Mouse (Mus musculus) small intestine, adult 2 months (tissue): ENCODE data around the gene Cd200. TPM values are rescaled to one million over a fixed set of nuclear protein-coding genes. Genes with fewer than 3 reads are reported as not detected.
A peak's percentile ranks its signal among the peaks of the same experiment; 100 is the strongest.
"Not testable (repeated sequence)": the region's sequence is repeated elsewhere in the genome, so short reads cannot be mapped to it uniquely, and the experiment has no call there.

Source experiments
- H3K27ac ChIP-seq: fragments of 200-500 bp; 2 replicates; pipeline ENCODE4 v1.5.1; 2012; ENCODE audit warnings: low read depth, low read length, control low read depth, inconsistent platforms; ENCODE audit not compliant: insufficient read depth
- H3K27me3 ChIP-seq: fragments of 200-500 bp; 2 replicates; pipeline ENCODE4 v1.6.1; 2012; ENCODE audit warnings: mild to moderate bottlenecking, moderate library complexity, low read length, inconsistent platforms; ENCODE audit not compliant: control insufficient read depth, insufficient read depth
- H3K36me3 ChIP-seq: fragments of 200-500 bp; 2 replicates; pipeline ENCODE4 v1.6.1; 2012; ENCODE audit warnings: mild to moderate bottlenecking, low read length, control low read depth, inconsistent platforms; ENCODE audit not compliant: control insufficient read depth, insufficient read depth
- H3K4me1 ChIP-seq: fragments of 200-500 bp; 2 replicates; pipeline ENCODE4 v1.6.1; 2012; ENCODE audit warnings: low read length, inconsistent platforms, mixed read lengths; ENCODE audit not compliant: control insufficient read depth, insufficient read depth, insufficient read length
- H3K4me3 ChIP-seq: fragments of 200-500 bp; 2 replicates; pipeline ENCODE4 v1.5.1; 2012; ENCODE audit warnings: low read depth, mild to moderate bottlenecking, control low read depth, inconsistent platforms, low read length, moderate library complexity
- CTCF ChIP-seq: fragments of 200-500 bp; IDR thresholded peaks from 2 replicates; pipeline ENCODE4 v1.5.1; 2012; ENCODE audit warnings: low read depth, mild to moderate bottlenecking, control low read depth, inconsistent platforms, low read length, moderate library complexity, mixed read lengths; ENCODE audit not compliant: insufficient replicate concordance, insufficient read length; ENCODE audit errors: extremely low read depth
- POLR2A ChIP-seq: fragments of 200-500 bp; IDR thresholded peaks from 2 replicates; pipeline ENCODE4 v1.6.1; 2012; ENCODE audit warnings: low read depth, mild to moderate bottlenecking, control low read depth, inconsistent platforms, low read length, moderate library complexity
- WGBS: fragments of 180-500 bp; shearing (Covaris S2); methylation state at CpG from one replicate; pipeline ENCODE4 v1.1.7; 2018; 5-methylcytosine and 5-hydroxymethylcytosine counted together
- polyA plus RNA-seq: library from polyadenylated mRNA; depleted of rRNA; stranded (reverse); fragments of >200 nt; gene quantifications from 2 replicates; pipeline ENCODE4 v1.2.3, GENCODE M21; 2012; rRNA removed

The Cd200 gene
- polyA plus RNA-seq: 12.0 and 29.2 TPM in 2 replicates

DNA sequence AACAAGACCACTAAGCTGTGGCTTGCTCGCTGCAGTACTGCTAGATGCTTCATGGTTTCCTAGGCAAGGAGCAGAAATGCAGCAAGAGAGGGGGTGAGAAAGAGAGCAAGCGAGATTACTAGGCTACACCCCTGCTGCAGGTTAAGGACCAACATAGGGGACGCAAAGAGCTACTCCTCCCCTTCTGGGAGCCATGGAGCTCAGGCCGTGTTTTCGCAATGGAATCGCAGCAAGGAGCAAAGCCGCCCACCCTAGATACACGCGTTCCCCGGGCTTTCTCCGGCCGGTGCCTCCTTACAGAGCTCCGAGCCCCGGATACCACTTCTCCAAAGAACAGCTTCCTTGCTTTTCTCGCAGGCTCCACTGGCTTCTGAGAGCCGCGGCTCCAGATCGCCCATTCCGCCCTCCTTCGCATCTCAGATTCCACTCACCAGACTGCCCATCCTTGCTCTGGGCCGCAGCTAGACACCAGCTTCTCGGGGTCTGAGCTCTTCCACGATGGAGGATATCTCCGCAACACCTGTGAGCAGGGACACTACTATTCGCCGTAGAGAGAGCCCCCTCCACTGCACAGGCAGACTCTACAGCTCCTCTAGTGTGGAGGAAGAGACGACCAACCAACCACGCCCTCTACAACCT lies at the start of gene Cd200:
Cd200 (minus strand) TSS at position 629 of the 639 bp plus-strand sequence.
- TF ChIP-seq CTCF (0 out of 2 replicates have a peak, but pooled peaks have one; percentile 9), POLR2A (peak; percentile 40; the same call in 1 of the 2 replicates)
- peak within 1 kb of the TSS; percentile 72 for H3K27ac ChIP-seq
- WGBS: 55% methylated on average over 28 of the region's 28 CpGs
- no peaks in the 10 kb centered on the region for H3K27me3 ChIP-seq
- H3K36me3 ChIP-seq: peaks cover 1% of the 10 kb centered on the region; the same call in 1 of the 2 replicates
- H3K4me3 ChIP-seq: peak within 1 kb of the TSS; percentile 76
- H3K4me1 ChIP-seq: no peaks in the 10 kb centered on the region

DNA sequence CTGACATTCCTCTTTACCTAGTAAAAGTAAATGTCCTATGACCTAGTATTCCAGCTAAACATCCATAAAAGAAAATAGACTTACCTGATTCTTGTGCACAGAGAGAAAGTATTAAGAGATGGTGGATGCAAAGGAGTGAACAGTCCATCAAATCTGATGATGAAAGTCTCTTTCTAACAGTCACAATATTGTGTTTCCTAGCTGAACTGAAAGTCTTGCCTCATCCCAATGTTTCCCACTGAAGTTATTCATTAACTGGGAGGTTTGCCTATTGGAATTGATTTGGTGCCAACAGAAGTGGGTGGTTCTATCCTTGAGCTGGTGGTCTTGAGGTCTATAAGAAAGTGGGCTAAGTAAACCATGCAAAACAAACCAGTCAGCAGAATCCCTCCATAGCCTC lies 45.9 kb upstream of the Cd200 start:
- H3K27me3 ChIP-seq: no peaks in the 10 kb centered on the region
- TF ChIP-seq CTCF: no peak
- TF ChIP-seq POLR2A: no peak
- no peaks in the 10 kb centered on the region for H3K4me1 ChIP-seq
- no peak overlapping the region for H3K4me3 ChIP-seq
- no peaks in the 10 kb centered on the region for H3K36me3 ChIP-seq
- no peak overlapping the region for H3K27ac ChIP-seq

DNA sequence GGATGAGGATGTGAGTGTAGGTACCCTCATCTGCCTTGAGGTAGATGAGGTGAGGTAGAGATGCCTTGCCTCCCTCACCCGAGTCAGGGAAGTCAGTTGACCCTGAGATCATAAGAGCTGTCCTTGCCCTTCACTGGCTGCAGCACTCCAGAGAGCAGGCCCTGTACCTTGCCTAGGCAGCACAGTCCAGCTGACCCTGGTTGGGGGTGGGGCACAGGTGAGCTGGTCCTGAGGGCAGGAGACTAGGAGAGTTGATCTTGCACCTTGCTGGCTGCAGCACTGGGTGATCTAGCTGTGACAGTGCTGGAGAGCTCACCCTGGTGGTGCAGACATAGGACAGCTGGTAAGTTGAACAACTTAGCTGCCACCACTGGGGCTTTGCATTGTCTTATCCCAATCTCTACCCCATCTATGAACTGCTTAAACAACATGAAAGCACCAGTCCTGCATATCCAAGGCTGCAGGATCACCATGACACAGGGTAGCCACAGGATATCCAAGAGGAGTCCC lies 28.4 kb upstream of the Cd200 start:
- Histone ChIP-seq H3K36me3 (0 out of 2 replicates have a peak, but pooled peaks cover 3% of the 10 kb centered on the region), H3K27me3 (no peaks in the 10 kb centered on the region), H3K4me3 (no peak overlapping the region), H3K27ac (no peak overlapping the region), H3K4me1 (peaks cover 4% of the 10 kb centered on the region)
- WGBS: 81% methylated on average over 1 of the region's 1 CpGs
- TF ChIP-seq POLR2A (no peak), CTCF (no peak)

DNA sequence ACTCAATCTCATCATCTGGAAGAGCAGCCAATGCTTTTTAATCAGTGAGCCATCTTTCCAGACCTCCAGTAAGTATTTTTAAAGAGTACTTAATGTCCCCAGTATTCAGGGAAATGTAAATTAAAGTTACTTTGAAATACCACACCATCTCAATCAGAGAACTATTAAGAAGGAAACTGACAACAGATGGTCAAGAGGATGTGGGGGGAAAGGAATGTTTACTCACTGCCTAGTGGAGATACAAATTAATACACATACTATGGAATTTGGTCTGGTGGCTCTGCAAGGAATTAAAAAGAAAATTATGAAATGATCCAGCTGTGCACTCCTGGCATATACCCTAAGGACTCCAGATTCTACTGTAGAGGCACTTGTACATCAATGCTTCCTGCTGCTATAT lies 26.7 kb upstream of the Cd200 start:
- Histone ChIP-seq H3K27me3 (no peaks in the 10 kb centered on the region), H3K36me3 (0 out of 2 replicates have a peak, but pooled peaks cover 2% of the 10 kb centered on the region), H3K4me1 (peaks cover 4% of the 10 kb centered on the region), H3K4me3 (no peak overlapping the region), H3K27ac (no peak overlapping the region)
- TF ChIP-seq POLR2A (no peak), CTCF (no peak)

DNA sequence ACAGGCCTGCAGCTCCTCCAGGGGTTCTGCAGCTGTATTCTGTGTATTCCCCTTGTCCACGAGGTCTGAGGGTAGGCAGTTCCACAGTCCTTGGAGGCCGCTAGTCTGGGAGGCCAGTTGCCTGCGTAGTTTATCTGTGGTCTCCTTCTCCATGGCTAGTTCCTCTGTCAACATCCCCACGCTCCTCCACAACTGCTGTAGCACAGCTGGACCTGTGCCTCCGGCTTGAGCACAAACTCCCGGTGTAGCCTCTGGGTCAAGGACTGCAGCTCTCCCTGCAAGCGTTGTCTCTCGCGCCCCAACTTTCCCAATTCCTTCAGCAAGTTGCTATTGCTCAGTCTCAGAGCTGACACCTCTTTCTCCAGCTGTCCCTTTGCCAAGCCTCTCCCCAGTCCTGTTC lies 18.8 kb upstream of the Cd200 start:
- H3K27me3 ChIP-seq: no peaks in the 10 kb centered on the region
- WGBS: 82% methylated on average over 9 of the region's 9 CpGs
- no peaks in the 10 kb centered on the region for H3K4me1 ChIP-seq
- peaks cover 1% of the 10 kb centered on the region; the same call in 1 of the 2 replicates for H3K36me3 ChIP-seq
- TF ChIP-seq CTCF (no peak), POLR2A (no peak)
- H3K27ac ChIP-seq: no peak overlapping the region
- H3K4me3 ChIP-seq: no peak overlapping the region

DNA sequence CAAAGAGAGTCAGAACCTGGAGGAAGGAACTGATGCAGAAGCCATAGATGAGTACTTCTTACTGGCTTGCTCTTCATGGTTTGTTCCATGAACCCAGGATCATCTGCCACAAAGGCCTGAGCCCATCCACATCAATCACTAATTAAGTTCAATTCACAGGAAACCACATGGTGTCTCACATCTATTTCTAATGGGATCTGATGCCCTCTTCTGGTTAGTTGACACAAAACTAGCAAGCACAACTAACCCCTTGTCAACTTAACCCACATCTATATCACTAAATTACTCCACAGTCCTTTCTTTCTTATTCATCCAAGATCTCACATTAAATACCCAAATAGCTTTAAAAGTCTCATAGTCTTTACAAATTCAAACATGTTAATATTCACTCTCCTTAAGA lies 4.6 kb upstream of the Cd200 start:
- H3K27ac ChIP-seq: no peak overlapping the region
- H3K27me3 ChIP-seq: no peaks in the 10 kb centered on the region
- TF ChIP-seq CTCF (no peak), POLR2A (no peak)
- H3K4me3 ChIP-seq: no peak overlapping the region
- H3K36me3 ChIP-seq: peaks cover 1% of the 10 kb centered on the region; the same call in 1 of the 2 replicates
- H3K4me1 ChIP-seq: no peaks in the 10 kb centered on the region

DNA sequence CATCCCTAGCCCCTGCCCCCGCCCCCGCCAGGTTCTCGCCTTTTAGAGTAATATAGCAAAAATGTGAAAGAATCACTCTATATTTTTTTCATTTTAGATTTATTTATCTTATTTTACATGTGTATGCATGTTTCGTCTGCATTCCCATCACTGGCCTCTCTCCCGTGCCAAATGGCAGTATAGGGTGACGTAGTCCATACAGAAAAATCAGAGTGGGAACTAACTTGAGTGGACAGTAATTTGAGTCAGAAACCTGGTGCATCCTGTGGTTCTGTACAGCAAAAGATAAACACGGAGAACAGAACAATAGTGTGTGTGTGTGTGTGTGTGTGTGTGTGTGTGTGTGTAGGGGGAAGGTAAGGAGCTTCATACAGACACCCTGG lies 202 bp upstream of the Cd200 start:
- WGBS: 67% methylated on average over 7 of the region's 7 CpGs

More for the DNA sequence above, 202 bp upstream of the Cd200 start:
- not testable (repeated sequence) for H3K27ac ChIP-seq, H3K4me1 ChIP-seq, H3K36me3 ChIP-seq, H3K27me3 ChIP-seq
- peak overlapping the region; percentile 76 for H3K4me3 ChIP-seq
